Mouse (Mus musculus): ENCODE results near the gene Spg20. TPM values are rescaled to one million over a fixed set of nuclear protein-coding genes. Genes with fewer than 3 reads are reported as not detected.

Spg20 gene
- 34.9 and 38.9 TPM in 2 replicates for polyA plus RNA-seq (2016; fragmentation: Nextera tagmentation; extraction: Ambion mirVana)

- under 1% methylated on average over 57 of the region's 58 CpGs for WGBS
- peak within 1 kb of the TSS; percentile 62 for H3K4me2 ChIP-seq
- H3K27me3 ChIP-seq, result no peaks in the 10 kb centered on the region
- peak within 1 kb of the TSS; percentile 89 for H3K9ac ChIP-seq
- peaks cover 17% of the 10 kb centered on the region for H3K4me1 ChIP-seq
- H3K27ac ChIP-seq, result peak within 1 kb of the TSS; percentile 86
- peaks cover 7% of the 10 kb centered on the region for H3K36me3 ChIP-seq (replicated peaks)
- peak; percentile 97 for ATAC-seq (ENCODE audit: low FRiP score)
- H3K4me3 ChIP-seq (replicated peaks), result peak within 1 kb of the TSS; percentile 74
- H3K9me3 ChIP-seq, result no peaks in the 10 kb centered on the region
Observed at GRCm38 (mm10) chr3:55111935-55112709, at the start of gene Spg20. TSS of gene Spg20 (plus strand) at chr3:55112108.

GRCm38 (mm10) chr3:55062653-55063052, 49.3 kb upstream of the Spg20 start:
- Histone ChIP-seq H3K27ac (no peak overlapping the region), H3K27me3 (peaks cover 11% of the 10 kb centered on the region), H3K9me3 (no peaks in the 10 kb centered on the region), H3K4me3 (replicated peaks) (no peak overlapping the region), H3K4me1 (peaks cover 6% of the 10 kb centered on the region), H3K36me3 (replicated peaks) (no peaks in the 10 kb centered on the region), H3K4me2 (no peak overlapping the region), H3K9ac (no peak overlapping the region)
- WGBS, result 73% methylated on average over 9 of the region's 9 CpGs
- ATAC-seq (ENCODE audit: low FRiP score), result no peak

DNA sequence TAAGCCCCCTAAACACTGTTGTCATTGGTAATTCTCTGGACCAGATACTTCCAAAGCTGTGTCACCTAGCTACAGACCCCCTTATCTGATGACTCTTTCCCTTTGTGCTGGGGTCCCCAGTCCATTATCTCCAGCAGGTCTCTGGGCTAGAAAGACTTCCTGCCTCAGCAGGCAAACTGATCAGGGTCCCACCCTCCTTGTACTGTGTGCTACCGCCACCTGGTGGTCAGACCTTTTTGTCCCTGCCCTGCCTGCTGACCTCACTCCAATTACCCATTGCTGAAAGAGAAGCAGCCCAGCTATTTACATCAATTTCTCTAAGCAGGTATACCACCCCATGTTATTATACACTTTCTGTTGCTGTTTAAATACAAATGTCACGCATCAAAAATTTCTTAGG, 47.5 kb upstream of the Spg20 start:
- Histone ChIP-seq H3K4me3 (replicated peaks) (no peak overlapping the region), H3K27ac (no peak overlapping the region), H3K9me3 (no peaks in the 10 kb centered on the region), H3K4me2 (no peak overlapping the region), H3K27me3 (peaks cover 10% of the 10 kb centered on the region; the same call in 1 of the 2 replicates), H3K9ac (no peak overlapping the region), H3K36me3 (replicated peaks) (no peaks in the 10 kb centered on the region), H3K4me1 (peaks cover 6% of the 10 kb centered on the region)
- WGBS, result 9% methylated on average over 2 of the region's 2 CpGs
- peak; percentile 75 for ATAC-seq (ENCODE audit: low FRiP score)

GRCm38 (mm10) chr3:55065738-55066665, 45.9 kb upstream of the Spg20 start:
- Histone ChIP-seq H3K9me3 (no peaks in the 10 kb centered on the region), H3K9ac (no peak overlapping the region), H3K27me3 (peaks cover 10% of the 10 kb centered on the region; the same call in 1 of the 2 replicates), H3K4me2 (no peak overlapping the region), H3K36me3 (replicated peaks) (no peaks in the 10 kb centered on the region), H3K27ac (no peak overlapping the region), H3K4me3 (replicated peaks) (no peak overlapping the region), H3K4me1 (peaks cover 6% of the 10 kb centered on the region)
- ATAC-seq (ENCODE audit: low FRiP score), result peak; percentile 32; the same call in 1 of the 2 replicates
- WGBS, result 59% methylated on average over 14 of the region's 14 CpGs

GRCm38 (mm10) chr3:55066666-55067023, 45.3 kb upstream of the Spg20 start:
- H3K9ac ChIP-seq, result no peak overlapping the region
- 0 out of 2 replicates have a peak, but pooled peaks have one; percentile 34 for ATAC-seq (ENCODE audit: low FRiP score)
- H3K27me3 ChIP-seq, result peaks cover 10% of the 10 kb centered on the region; the same call in 1 of the 2 replicates
- 71% methylated on average over 12 of the region's 12 CpGs for WGBS
- H3K9me3 ChIP-seq, result no peaks in the 10 kb centered on the region
- H3K4me3 ChIP-seq (replicated peaks), result no peak overlapping the region
- no peak overlapping the region for H3K4me2 ChIP-seq
- peaks cover 6% of the 10 kb centered on the region for H3K4me1 ChIP-seq
- no peaks in the 10 kb centered on the region for H3K36me3 ChIP-seq (replicated peaks)
- no peak overlapping the region for H3K27ac ChIP-seq

DNA sequence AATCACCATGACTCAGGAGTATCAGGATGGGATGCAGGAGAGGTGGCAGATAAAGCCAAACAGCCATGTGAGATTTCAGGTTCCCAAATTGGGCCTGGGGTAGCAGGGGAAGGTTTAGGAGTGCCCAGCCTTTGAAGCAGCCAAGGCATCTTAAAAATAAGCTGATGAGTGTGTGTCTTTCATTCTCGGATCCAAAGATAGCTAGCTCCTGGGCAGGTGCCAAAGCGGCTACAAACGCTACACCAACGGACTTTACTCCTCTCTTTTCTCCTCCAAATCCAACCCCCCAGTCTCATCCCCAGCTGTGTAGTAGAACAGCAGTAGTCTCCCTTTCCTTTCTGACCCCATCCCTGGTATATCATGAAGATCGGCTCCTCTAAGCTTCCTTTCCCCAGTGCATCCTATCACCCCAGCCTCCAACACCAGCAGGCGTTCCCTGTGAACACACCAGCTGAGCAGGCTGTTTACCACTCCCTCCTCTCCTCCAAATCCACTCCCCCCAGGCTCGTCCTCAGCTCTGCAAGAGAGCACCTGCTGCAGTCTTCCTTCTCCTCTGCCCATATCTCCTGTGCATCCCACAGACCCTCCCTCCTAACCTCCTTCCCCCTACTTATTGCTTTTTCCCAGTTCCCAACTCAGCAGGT, 44.0 kb upstream of the Spg20 start:
- WGBS, result 36% methylated on average over 7 of the region's 7 CpGs
- H3K4me1 ChIP-seq, result peaks cover 6% of the 10 kb centered on the region

GRCm38 (mm10) chr3:55074576-55075293, 37.2 kb upstream of the Spg20 start:
- no peak overlapping the region for H3K9ac ChIP-seq
- H3K4me2 ChIP-seq, result no peak overlapping the region
- peak overlapping the region; percentile 68; the same call in 1 of the 2 replicates for H3K27ac ChIP-seq
- H3K27me3 ChIP-seq, result 0 out of 2 replicates have a peak, but pooled peaks cover 2% of the 10 kb centered on the region
- H3K4me1 ChIP-seq, result peaks cover 5% of the 10 kb centered on the region
- H3K9me3 ChIP-seq, result no peaks in the 10 kb centered on the region
- peak; percentile 64; the same call in 1 of the 2 replicates for ATAC-seq (ENCODE audit: low FRiP score)
- no peak overlapping the region for H3K4me3 ChIP-seq (replicated peaks)
- whole genome bisulfite sequencing, result 60% methylated on average over 6 of the region's 6 CpGs
- H3K36me3 ChIP-seq (replicated peaks), result no peaks in the 10 kb centered on the region

More for the DNA sequence above, 44.0 kb upstream of the Spg20 start:
- Histone ChIP-seq H3K27ac (no peak overlapping the region), H3K4me2 (no peak overlapping the region), H3K9me3 (no peaks in the 10 kb centered on the region), H3K36me3 (replicated peaks) (no peaks in the 10 kb centered on the region), H3K4me3 (replicated peaks) (no peak overlapping the region), H3K9ac (no peak overlapping the region), H3K27me3 (peaks cover 10% of the 10 kb centered on the region; the same call in 1 of the 2 replicates)
- no peak for ATAC-seq (ENCODE audit: low FRiP score)

- peak; percentile 74; the same call in 1 of the 2 replicates for ATAC-seq (ENCODE audit: low FRiP score)
Observed at GRCm38 (mm10) chr3:55075294-55075648, 36.6 kb upstream of the Spg20 start.

GRCm38 (mm10) chr3:55078233-55078632, 33.7 kb upstream of the Spg20 start:
- no peak overlapping the region for H3K27ac ChIP-seq
- no peak overlapping the region for H3K4me2 ChIP-seq
- H3K9me3 ChIP-seq, result no peaks in the 10 kb centered on the region
- no peak for ATAC-seq (ENCODE audit: low FRiP score)
- H3K27me3 ChIP-seq, result 0 out of 2 replicates have a peak, but pooled peaks cover 2% of the 10 kb centered on the region
- H3K9ac ChIP-seq, result no peak overlapping the region
- peaks cover 5% of the 10 kb centered on the region for H3K4me1 ChIP-seq
- H3K4me3 ChIP-seq (replicated peaks), result no peak overlapping the region
- no peaks in the 10 kb centered on the region for H3K36me3 ChIP-seq (replicated peaks)
- WGBS, result 46% methylated on average over 6 of the region's 6 CpGs

More at GRCm38 (mm10) chr3:55075294-55075648, 36.6 kb upstream of the Spg20 start:
- 0 out of 2 replicates have a peak, but pooled peaks cover 2% of the 10 kb centered on the region for H3K27me3 ChIP-seq
- WGBS, result 21% methylated on average over 3 of the region's 3 CpGs
- peaks cover 5% of the 10 kb centered on the region for H3K4me1 ChIP-seq
- no peak overlapping the region for H3K27ac ChIP-seq
- H3K4me3 ChIP-seq (replicated peaks), result no peak overlapping the region
- H3K4me2 ChIP-seq, result no peak overlapping the region
- no peaks in the 10 kb centered on the region for H3K36me3 ChIP-seq (replicated peaks)
- H3K9me3 ChIP-seq, result no peaks in the 10 kb centered on the region
- H3K9ac ChIP-seq, result no peak overlapping the region

GRCm38 (mm10) chr3:55079619-55080018, 32.3 kb upstream of the Spg20 start:
- no peak overlapping the region for H3K27ac ChIP-seq

GRCm38 (mm10) chr3:55080055-55080454, 31.9 kb upstream of the Spg20 start:
- Histone ChIP-seq H3K4me1 (peaks cover 5% of the 10 kb centered on the region), H3K4me2 (no peak overlapping the region), H3K36me3 (replicated peaks) (no peaks in the 10 kb centered on the region), H3K27ac (no peak overlapping the region), H3K9ac (no peak overlapping the region), H3K27me3 (0 out of 2 replicates have a peak, but pooled peaks cover 2% of the 10 kb centered on the region), H3K4me3 (replicated peaks) (no peak overlapping the region), H3K9me3 (no peaks in the 10 kb centered on the region)
- peak; percentile 80 for ATAC-seq (ENCODE audit: low FRiP score)
- WGBS, result 18% methylated on average over 6 of the region's 6 CpGs

More at GRCm38 (mm10) chr3:55079619-55080018, 32.3 kb upstream of the Spg20 start:
- H3K4me3 ChIP-seq (replicated peaks), result no peak overlapping the region
- ATAC-seq (ENCODE audit: low FRiP score), result no peak
- H3K36me3 ChIP-seq (replicated peaks), result no peaks in the 10 kb centered on the region
- no peak overlapping the region for H3K4me2 ChIP-seq
- no peaks in the 10 kb centered on the region for H3K9me3 ChIP-seq
- peaks cover 5% of the 10 kb centered on the region for H3K4me1 ChIP-seq
- 81% methylated on average over 8 of the region's 8 CpGs for WGBS
- H3K9ac ChIP-seq, result no peak overlapping the region
- H3K27me3 ChIP-seq, result 0 out of 2 replicates have a peak, but pooled peaks cover 2% of the 10 kb centered on the region
